Mouse (Mus musculus) stomach, embryonic 15.5 days (tissue): ENCODE data around the gene Lrrc66. TPM values are rescaled to one million over a fixed set of nuclear protein-coding genes. Genes with fewer than 3 reads are reported as not detected.

Source experiments
- ATAC-seq: fragments of 200-750 bp; cut with Nextera tagmentation; 2 replicates; pipeline ENCODE4 v1.8.0; 2017; ENCODE audit warnings: low read depth, moderate number of reproducible peaks, moderate TSS enrichment; ENCODE audit not compliant: insufficient read depth, low FRiP score
- H3K27ac ChIP-seq: fragments of 300-500 bp; sonication (generic); 2 replicates; pipeline ENCODE4 v1.5.1; 2015; ENCODE audit warnings: mild to moderate bottlenecking, inconsistent platforms
- H3K27me3 ChIP-seq: fragments of 300-500 bp; sonication (generic); replicated peaks from 2 replicates; pipeline ENCODE4 v1.6.1; 2015; ENCODE audit warnings: inconsistent platforms
- H3K36me3 ChIP-seq: fragments of 300-500 bp; sonication (generic); 2 replicates; pipeline ENCODE4 v1.6.1; 2015; ENCODE audit warnings: inconsistent platforms
- H3K4me1 ChIP-seq: fragments of 300-500 bp; sonication (generic); 2 replicates; pipeline ENCODE4 v1.6.1; 2015; ENCODE audit warnings: inconsistent platforms
- H3K4me2 ChIP-seq: fragments of 300-500 bp; sonication (generic); 2 replicates; pipeline ENCODE4 v1.6.1; 2015; ENCODE audit warnings: mild to moderate bottlenecking, inconsistent platforms
- H3K4me3 ChIP-seq: fragments of 300-500 bp; sonication (generic); replicated peaks from 2 replicates; pipeline ENCODE4 v1.5.1; 2015; ENCODE audit warnings: inconsistent platforms
- H3K9ac ChIP-seq: fragments of 300-500 bp; sonication (generic); 2 replicates; pipeline ENCODE4 v1.6.1; 2015; ENCODE audit warnings: inconsistent platforms
- H3K9me3 ChIP-seq: fragments of 300-500 bp; sonication (generic); 2 replicates; pipeline ENCODE4 v1.6.1; 2016; ENCODE audit warnings: inconsistent platforms
- WGBS: fragments of 180-500 bp; shearing (Covaris S2); methylation state at CpG from one replicate; pipeline ENCODE4 v1.1.7; 2015; 5-methylcytosine and 5-hydroxymethylcytosine counted together
- polyA plus RNA-seq: library from polyadenylated mRNA; unstranded; fragments of >200 nt; fragmentation: Nextera tagmentation; extraction: Ambion mirVana; gene quantifications from 2 replicates; pipeline ENCODE4 v1.2.1, GENCODE M21; 2015

The Lrrc66 gene
- polyA plus RNA-seq, 1 experiment from 2014 or later = 1.9 TPM

GRCm38 (mm10) chr5:73574616-73575015 lies 57.7 kb downstream of the Lrrc66 start:
- 90% methylated on average over 4 of the region's 4 CpGs for WGBS
- no peak overlapping the region for H3K27ac ChIP-seq
- H3K27me3 ChIP-seq = no peaks in the 10 kb centered on the region
- H3K36me3 ChIP-seq = no peaks in the 10 kb centered on the region
- H3K4me1 ChIP-seq = no peaks in the 10 kb centered on the region
- H3K4me2 ChIP-seq = no peak overlapping the region
- no peak for ATAC-seq
- no peaks in the 10 kb centered on the region for H3K9me3 ChIP-seq
- no peak overlapping the region for H3K9ac ChIP-seq
- H3K4me3 ChIP-seq = no peak overlapping the region

GRCm38 (mm10) chr5:73573789-73574188 lies 58.5 kb downstream of the Lrrc66 start:
- Histone ChIP-seq H3K27me3 (no peaks in the 10 kb centered on the region), H3K9ac (no peak overlapping the region), H3K4me2 (no peak overlapping the region), H3K4me3 (no peak overlapping the region), H3K36me3 (no peaks in the 10 kb centered on the region), H3K9me3 (no peaks in the 10 kb centered on the region), H3K27ac (no peak overlapping the region), H3K4me1 (no peaks in the 10 kb centered on the region)
- no peak for ATAC-seq
- WGBS = 80% methylated on average over 7 of the region's 7 CpGs

- 82% methylated on average over 2 of the region's 2 CpGs for WGBS
- ATAC-seq = no peak
- H3K27me3 ChIP-seq = no peaks in the 10 kb centered on the region
These were observed 59.5 kb downstream of the Lrrc66 start for GRCm38 (mm10) chr5:73572846-73573245.

GRCm38 (mm10) chr5:73571395-73572156 lies 60.8 kb downstream of the Lrrc66 start:
- Histone ChIP-seq H3K27me3 (no peaks in the 10 kb centered on the region), H3K9me3 (no peaks in the 10 kb centered on the region), H3K36me3 (no peaks in the 10 kb centered on the region), H3K4me2 (no peak overlapping the region), H3K27ac (no peak overlapping the region), H3K4me1 (no peaks in the 10 kb centered on the region), H3K9ac (no peak overlapping the region), H3K4me3 (no peak overlapping the region)
- ATAC-seq = no peak
- 86% methylated on average over 6 of the region's 6 CpGs for WGBS

More at GRCm38 (mm10) chr5:73572846-73573245, 59.5 kb downstream of the Lrrc66 start:
- Histone ChIP-seq H3K4me2 (no peak overlapping the region), H3K36me3 (no peaks in the 10 kb centered on the region), H3K9ac (no peak overlapping the region), H3K27ac (no peak overlapping the region), H3K4me3 (no peak overlapping the region), H3K9me3 (no peaks in the 10 kb centered on the region), H3K4me1 (no peaks in the 10 kb centered on the region)

- Histone ChIP-seq H3K27me3 (no peaks in the 10 kb centered on the region), H3K9me3 (no peaks in the 10 kb centered on the region), H3K36me3 (no peaks in the 10 kb centered on the region), H3K4me2 (no peak overlapping the region), H3K27ac (no peak overlapping the region), H3K4me1 (no peaks in the 10 kb centered on the region), H3K9ac (no peak overlapping the region), H3K4me3 (no peak overlapping the region)
- 82% methylated on average over 5 of the region's 5 CpGs for WGBS
- ATAC-seq = no peak
These were observed 63.1 kb downstream of the Lrrc66 start for GRCm38 (mm10) chr5:73569181-73569580.

- Histone ChIP-seq H3K4me3 (no peak overlapping the region), H3K4me2 (no peak overlapping the region), H3K27ac (no peak overlapping the region), H3K36me3 (no peaks in the 10 kb centered on the region), H3K4me1 (no peaks in the 10 kb centered on the region), H3K9me3 (no peaks in the 10 kb centered on the region), H3K9ac (no peak overlapping the region), H3K27me3 (no peaks in the 10 kb centered on the region)
- no peak for ATAC-seq
- WGBS = 73% methylated on average over 4 of the region's 4 CpGs
These were observed 65.4 kb downstream of the Lrrc66 start for GRCm38 (mm10) chr5:73566892-73567291.

- WGBS = 59% methylated on average over 5 of the region's 5 CpGs
- ATAC-seq = peak; percentile 78
- Histone ChIP-seq H3K9me3 (no peaks in the 10 kb centered on the region), H3K4me1 (no peaks in the 10 kb centered on the region), H3K4me3 (no peak overlapping the region), H3K9ac (no peak overlapping the region), H3K4me2 (no peak overlapping the region), H3K36me3 (no peaks in the 10 kb centered on the region), H3K27ac (no peak overlapping the region), H3K27me3 (no peaks in the 10 kb centered on the region)
These were observed 66.2 kb downstream of the Lrrc66 start for GRCm38 (mm10) chr5:73566119-73566518.

- Histone ChIP-seq H3K36me3 (no peaks in the 10 kb centered on the region), H3K9ac (no peak overlapping the region), H3K27me3 (no peaks in the 10 kb centered on the region), H3K4me2 (no peak overlapping the region), H3K27ac (no peak overlapping the region), H3K9me3 (no peaks in the 10 kb centered on the region), H3K4me3 (no peak overlapping the region), H3K4me1 (no peaks in the 10 kb centered on the region)
- whole genome bisulfite sequencing = 98% methylated on average over 6 of the region's 6 CpGs
- no peak for ATAC-seq
These were observed 68.3 kb downstream of the Lrrc66 start for GRCm38 (mm10) chr5:73564038-73564437.

- H3K9ac ChIP-seq = no peak overlapping the region
- H3K4me3 ChIP-seq = no peak overlapping the region
- no peaks in the 10 kb centered on the region for H3K4me1 ChIP-seq
- ATAC-seq = no peak
- no peak overlapping the region for H3K27ac ChIP-seq
- H3K27me3 ChIP-seq = no peaks in the 10 kb centered on the region
- H3K9me3 ChIP-seq = no peaks in the 10 kb centered on the region
- H3K36me3 ChIP-seq = no peaks in the 10 kb centered on the region
- whole genome bisulfite sequencing = 91% methylated on average over 6 of the region's 6 CpGs
- H3K4me2 ChIP-seq = no peak overlapping the region
These were observed 73.6 kb downstream of the Lrrc66 start for GRCm38 (mm10) chr5:73558756-73559155.

GRCm38 (mm10) chr5:73556733-73557425 lies 75.4 kb downstream of the Lrrc66 start:
- H3K4me3 ChIP-seq = no peak overlapping the region
- 0 out of 2 replicates have a peak, but pooled peaks cover 3% of the 10 kb centered on the region for H3K36me3 ChIP-seq
- H3K4me1 ChIP-seq = no peaks in the 10 kb centered on the region
- H3K9ac ChIP-seq = no peak overlapping the region
- no peaks in the 10 kb centered on the region for H3K9me3 ChIP-seq
- WGBS = 81% methylated on average over 12 of the region's 12 CpGs
- H3K27me3 ChIP-seq = no peaks in the 10 kb centered on the region
- H3K4me2 ChIP-seq = no peak overlapping the region
- H3K27ac ChIP-seq = no peak overlapping the region
- ATAC-seq = no peak
